Mouse (Mus musculus): ENCODE measurements around the gene Gm44511. TPM values are rescaled to one million over a fixed set of nuclear protein-coding genes. Genes with fewer than 3 reads are reported as not detected.

The Gm44511 gene
- total RNA-seq, 2 experiments from 2014 or later = not detected

GRCm38 (mm10) chr6:128733908-128734679 is 92.0 kb downstream of the Gm44511 start:
- no peak for DNase-seq
- intact Hi-C loops (cut with DNase I) = no loop called here

GRCm38 (mm10) chr6:128732032-128732431 is 94.1 kb downstream of the Gm44511 start:
- no peak for DNase-seq
- intact Hi-C loops (cut with DNase I) = no loop called here

Other genes with a start within 250 kb of the Gm44511 start
- gene A2ml1, start 244.7 kb downstream of the Gm44511 start, total RNA-seq (2021) = not detected
- gene Klrb1a, start 202.8 kb downstream of the Gm44511 start, total RNA-seq (2021) = not detected
- under 1 TPM; 0.22 to 0.60 TPM for gene Clec2h, start 163.9 kb downstream of the Gm44511 start, total RNA-seq (2021)
- gene Klrb1, start 103.3 kb downstream of the Gm44511 start, total RNA-seq (2021) = not detected
- under 1 TPM in 1 of 2 experiments, not detected in 1; 0.12 TPM for gene Klrb1c, start 37.1 kb downstream of the Gm44511 start, total RNA-seq (2021)
- gene Klrb1b, start within 50 bp of the Gm44511 start, total RNA-seq (2021) = under 1 TPM in 1 of 2 experiments, not detected in 1; 0.17 TPM
- under 1 TPM; 0.19 to 0.68 TPM for gene Clec2i, start 61.3 kb upstream of the Gm44511 start, total RNA-seq (2021)
- gene BC035044, start 64.8 kb upstream of the Gm44511 start, total RNA-seq (2021) = under 1 TPM; 0.45 to 0.93 TPM
- 1 to 10 TPM; 2.7 to 3.4 TPM for gene Clec2g, start 108.1 kb upstream of the Gm44511 start, total RNA-seq (2021)
- under 1 TPM in 1 of 2 experiments, not detected in 1; 0.17 TPM for gene Klrb1f, start 219.6 kb upstream of the Gm44511 start, total RNA-seq (2021)